Mouse (Mus musculus) forebrain, postnatal 0 days (tissue): ENCODE results near the gene Ksr2. TPM values are rescaled to one million over a fixed set of nuclear protein-coding genes. Genes with fewer than 3 reads are reported as not detected.
A peak's percentile ranks its signal among the peaks of the same experiment; 100 is the strongest.

Source experiments
- ATAC-seq: fragments of 200-750 bp; cut with Nextera tagmentation; 2 replicates; pipeline ENCODE4 v1.8.0; 2017; ENCODE audit warnings: mild to moderate bottlenecking, moderate library complexity
- DNase-seq: peaks from one replicate; pipeline ENCODE4 v3.0.0-alpha.2; 2015
- H3K27ac ChIP-seq: fragments of 300-500 bp; sonication (generic); 2 replicates; pipeline ENCODE4 v1.5.1; 2014; ENCODE audit warnings: low read depth, mild to moderate bottlenecking, antibody characterized with exemption, low read length, moderate library complexity, mixed read lengths
- H3K27me3 ChIP-seq: fragments of 300-500 bp; sonication (generic); 2 replicates; pipeline ENCODE4 v1.6.1; 2014; ENCODE audit warnings: mild to moderate bottlenecking, low read length, mixed read lengths; ENCODE audit not compliant: insufficient read depth
- H3K36me3 ChIP-seq: fragments of 300-500 bp; sonication (generic); 2 replicates; pipeline ENCODE4 v1.6.1; 2014; ENCODE audit warnings: mild to moderate bottlenecking, moderate library complexity; ENCODE audit not compliant: insufficient read depth
- H3K4me1 ChIP-seq: fragments of 300-500 bp; sonication (generic); 2 replicates; pipeline ENCODE4 v1.6.1; 2014; ENCODE audit warnings: antibody characterized with exemption; ENCODE audit not compliant: insufficient read depth
- H3K4me2 ChIP-seq: fragments of 300-500 bp; sonication (generic); 2 replicates; pipeline ENCODE4 v1.6.1; 2014; ENCODE audit warnings: low read depth, mild to moderate bottlenecking, moderate library complexity
- H3K4me3 ChIP-seq: fragments of 300-500 bp; sonication (generic); 2 replicates; pipeline ENCODE4 v1.5.1; 2014; ENCODE audit warnings: low read depth, low read length, mixed read lengths
- H3K9ac ChIP-seq: fragments of 300-500 bp; sonication (generic); 2 replicates; pipeline ENCODE4 v1.6.1; 2014; ENCODE audit warnings: mild to moderate bottlenecking
- H3K9me3 ChIP-seq: fragments of 300-500 bp; sonication (generic); 2 replicates; pipeline ENCODE4 v1.6.1; 2016; ENCODE audit warnings: low read length
- CTCF ChIP-seq: sonication (generic); IDR thresholded peaks from 2 replicates; pipeline ENCODE4 v1.5.1; 2016; ENCODE audit warnings: antibody characterized with exemption, control low read depth, low read depth
- WGBS: fragments of 180-500 bp; shearing (Covaris S2); extraction: QIAGEN DNeasy Blood & Tissue Kit; methylation state at CpG from one replicate; pipeline ENCODE4 v1.1.7; 2014; 5-methylcytosine and 5-hydroxymethylcytosine counted together
- polyA plus RNA-seq: library from polyadenylated mRNA; unstranded; fragments of >200 nt; fragmentation: Nextera tagmentation; extraction: Ambion mirVana; gene quantifications from 2 replicates; pipeline ENCODE4 v1.2.1, GENCODE M21; 2015
- total RNA-seq: library from RNA; depleted of rRNA; stranded (reverse); fragments of >200 nt; gene quantifications from 2 replicates; pipeline ENCODE4 v1.2.3, GENCODE M21; 2014

Gene Ksr2
- total and polyA plus RNA-seq, 2 experiments from 2014 or later: 5.4 to 9.2 TPM

GRCm38 (mm10) chr5:117440261-117440660 lies 26.5 kb downstream of the Ksr2 start:
- H3K9ac ChIP-seq: no peak overlapping the region
- 74% methylated on average over 11 of the region's 11 CpGs for WGBS
- no peaks in the 10 kb centered on the region for H3K27me3 ChIP-seq
- no peak for DNase-seq
- H3K4me1 ChIP-seq: no peaks in the 10 kb centered on the region
- H3K9me3 ChIP-seq: no peaks in the 10 kb centered on the region
- H3K27ac ChIP-seq: no peak overlapping the region
- H3K4me3 ChIP-seq: no peak overlapping the region
- TF ChIP-seq CTCF: no peak
- ATAC-seq: no peak
- H3K36me3 ChIP-seq: no peaks in the 10 kb centered on the region
- no peak overlapping the region for H3K4me2 ChIP-seq

DNA sequence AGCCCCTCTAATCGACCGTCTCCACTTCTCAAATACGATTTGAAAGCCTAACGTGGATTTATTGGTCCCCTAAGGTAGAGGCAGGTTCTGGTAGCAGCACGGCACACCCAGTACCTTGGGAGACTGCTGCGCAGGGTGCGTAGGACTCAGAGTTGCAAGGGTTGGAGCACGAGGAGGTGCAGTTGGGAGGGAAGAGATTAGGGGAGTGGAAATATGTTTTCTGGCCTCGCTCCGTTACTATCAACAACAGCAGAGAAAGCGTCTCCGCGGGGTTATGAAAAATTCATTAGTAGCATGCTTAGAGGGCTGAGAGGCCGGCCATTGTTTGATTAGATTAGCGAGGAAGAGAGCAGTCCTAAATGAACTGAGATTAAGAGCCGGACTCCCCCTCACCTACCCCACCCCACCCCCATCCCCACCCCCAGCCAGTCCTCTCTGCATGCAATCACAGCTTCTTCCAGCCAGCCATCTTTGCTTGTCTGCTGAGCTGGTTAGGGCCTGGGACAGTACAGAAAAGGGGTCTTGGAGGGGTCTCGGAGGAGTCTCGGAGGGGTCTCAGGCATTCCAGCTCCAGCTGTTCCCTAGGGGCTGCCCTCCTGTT lies 27.5 kb downstream of the Ksr2 start:
- peak overlapping the region; percentile 22; the same call in 1 of the 2 replicates for H3K9ac ChIP-seq
- WGBS: 19% methylated on average over 18 of the region's 18 CpGs
- H3K9me3 ChIP-seq: no peaks in the 10 kb centered on the region
- H3K36me3 ChIP-seq: no peaks in the 10 kb centered on the region
- TF ChIP-seq CTCF: no peak
- DNase-seq (peak; percentile 14), ATAC-seq (no peak)
- H3K27me3 ChIP-seq: no peaks in the 10 kb centered on the region
- H3K27ac ChIP-seq: no peak overlapping the region
- H3K4me3 ChIP-seq: no peak overlapping the region
- no peaks in the 10 kb centered on the region for H3K4me1 ChIP-seq
- H3K4me2 ChIP-seq: peak overlapping the region; percentile 10; the same call in 1 of the 2 replicates

DNA sequence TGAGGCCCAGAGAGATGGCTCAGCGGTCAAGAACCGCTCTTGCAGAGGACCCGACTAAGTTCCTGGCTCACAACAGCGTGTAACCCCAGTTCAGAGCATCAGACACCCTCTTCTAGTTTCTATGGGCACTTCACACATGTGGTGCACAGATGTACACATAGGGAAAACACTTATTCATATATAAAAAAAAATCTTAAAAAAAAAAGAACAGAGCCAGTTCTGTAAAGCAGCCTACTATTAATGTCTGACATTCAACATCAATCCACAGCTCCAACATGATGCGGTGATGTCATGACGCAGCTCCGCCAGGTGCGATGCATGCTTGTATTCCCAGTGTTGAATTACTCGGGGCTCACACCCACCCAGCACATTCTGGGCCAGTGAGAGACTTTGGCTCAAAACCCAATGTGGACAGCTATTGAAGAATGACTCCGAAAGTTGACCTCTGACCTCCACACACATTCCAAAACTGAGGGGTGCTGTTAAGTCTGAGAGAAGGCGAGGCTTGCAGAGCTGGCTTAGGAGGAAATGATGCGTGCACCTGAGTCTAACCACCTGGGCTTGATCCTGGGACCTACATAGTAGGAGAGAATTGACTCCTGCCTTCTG lies 28.5 kb downstream of the Ksr2 start:
- ATAC-seq (no peak; the same call in 1 of the 2 replicates), DNase-seq (no peak)
- Histone ChIP-seq H3K27ac (no peak overlapping the region), H3K36me3 (no peaks in the 10 kb centered on the region), H3K4me2 (no peak overlapping the region), H3K4me3 (no peak overlapping the region), H3K27me3 (no peaks in the 10 kb centered on the region), H3K9me3 (no peaks in the 10 kb centered on the region), H3K9ac (no peak overlapping the region), H3K4me1 (no peaks in the 10 kb centered on the region)
- 93% methylated on average over 12 of the region's 12 CpGs for WGBS
- TF ChIP-seq CTCF: no peak

DNA sequence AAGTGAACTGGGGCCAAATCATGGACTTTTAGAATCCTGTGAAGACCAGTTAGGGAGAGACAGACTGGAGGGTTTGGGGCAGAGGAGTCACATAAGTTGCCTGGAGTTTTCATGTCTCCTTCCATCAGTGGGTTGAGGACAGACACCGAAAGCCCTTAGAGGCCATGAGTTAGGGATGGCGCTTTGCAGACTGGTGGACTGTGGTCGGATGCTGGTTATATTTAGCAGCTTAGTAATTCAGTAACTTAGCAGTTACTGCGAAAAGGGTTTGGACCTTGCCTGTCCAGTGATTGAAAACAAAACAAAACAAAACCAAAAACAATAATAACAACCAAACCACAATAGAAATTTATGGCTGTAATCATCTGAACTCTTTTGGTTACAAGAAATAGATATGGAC lies 29.3 kb downstream of the Ksr2 start:
- no peak overlapping the region for H3K27ac ChIP-seq
- DNase-seq (no peak), ATAC-seq (no peak)
- H3K4me2 ChIP-seq: no peak overlapping the region
- H3K27me3 ChIP-seq: no peaks in the 10 kb centered on the region
- H3K9ac ChIP-seq: no peak overlapping the region
- WGBS: 98% methylated on average over 4 of the region's 4 CpGs
- no peak overlapping the region for H3K4me3 ChIP-seq
- TF ChIP-seq CTCF: no peak
- H3K4me1 ChIP-seq: no peaks in the 10 kb centered on the region
- H3K36me3 ChIP-seq: no peaks in the 10 kb centered on the region
- H3K9me3 ChIP-seq: no peaks in the 10 kb centered on the region

DNA sequence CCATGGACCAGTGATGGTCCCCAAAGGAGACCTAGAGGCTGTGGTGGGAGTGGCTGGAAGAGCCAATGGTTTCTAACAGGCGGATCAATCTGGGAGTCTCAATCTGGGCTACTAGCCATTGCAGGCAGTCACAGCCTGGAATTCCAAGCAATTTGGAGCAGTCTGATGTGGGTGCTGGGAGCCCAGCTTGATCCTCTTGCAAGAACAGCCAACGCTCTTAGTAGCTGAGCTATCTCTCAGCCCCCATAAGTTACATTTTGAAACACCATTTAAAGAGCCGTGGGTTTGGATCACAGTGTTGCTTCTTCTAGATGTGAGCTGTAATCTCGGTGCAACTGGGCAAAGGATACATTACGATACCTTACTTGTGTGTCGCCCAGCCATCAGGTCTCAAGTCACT lies 30.1 kb downstream of the Ksr2 start:
- DNase-seq: no peak
- no peak for TF ChIP-seq CTCF
- H3K9me3 ChIP-seq: no peaks in the 10 kb centered on the region
- no peak overlapping the region for H3K9ac ChIP-seq
- H3K4me3 ChIP-seq: no peak overlapping the region
- no peak for ATAC-seq
- no peaks in the 10 kb centered on the region for H3K36me3 ChIP-seq
- no peak overlapping the region for H3K4me2 ChIP-seq
- no peaks in the 10 kb centered on the region for H3K27me3 ChIP-seq
- H3K27ac ChIP-seq: no peak overlapping the region
- 88% methylated on average over 6 of the region's 6 CpGs for WGBS
- no peaks in the 10 kb centered on the region for H3K4me1 ChIP-seq

GRCm38 (mm10) chr5:117447698-117448097 lies 33.9 kb downstream of the Ksr2 start:
- Histone ChIP-seq H3K27ac (no peak overlapping the region), H3K4me1 (no peaks in the 10 kb centered on the region), H3K27me3 (no peaks in the 10 kb centered on the region), H3K4me2 (no peak overlapping the region), H3K9me3 (no peaks in the 10 kb centered on the region), H3K36me3 (no peaks in the 10 kb centered on the region), H3K9ac (no peak overlapping the region), H3K4me3 (no peak overlapping the region)
- no peak for ATAC-seq
- WGBS: 41% methylated on average over 6 of the region's 6 CpGs
- TF ChIP-seq CTCF: peak; percentile 26; the same call in 1 of the 2 replicates
- no peak for DNase-seq

DNA sequence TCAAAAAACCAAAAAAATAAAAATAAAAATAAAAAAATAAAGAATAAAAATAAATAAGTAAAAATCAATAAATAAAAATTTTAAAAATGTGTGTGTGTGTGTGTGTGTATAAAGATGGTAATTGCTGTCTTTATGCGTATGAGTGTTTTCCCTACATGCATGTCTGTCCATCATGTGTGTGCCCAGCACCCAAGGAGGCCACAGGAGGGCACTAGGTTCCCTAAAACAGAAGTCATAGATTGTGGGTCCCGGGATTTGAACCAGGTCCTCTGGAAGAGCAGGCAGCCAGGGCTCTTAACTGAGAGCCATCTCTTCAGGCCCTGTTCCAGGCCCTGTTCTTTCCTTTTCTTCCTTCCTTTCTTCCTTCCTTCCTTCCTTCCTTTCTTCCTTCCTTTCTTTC lies 38.2 kb downstream of the Ksr2 start:
- no peak overlapping the region for H3K4me2 ChIP-seq
- H3K27me3 ChIP-seq: no peaks in the 10 kb centered on the region
- H3K27ac ChIP-seq: no peak overlapping the region
- no peaks in the 10 kb centered on the region for H3K36me3 ChIP-seq
- no peak for DNase-seq
- no peak for TF ChIP-seq CTCF
- H3K9ac ChIP-seq: no peak overlapping the region
- 99% methylated on average over 2 of the region's 2 CpGs for WGBS
- H3K4me1 ChIP-seq: no peaks in the 10 kb centered on the region
- no peak for ATAC-seq
- H3K9me3 ChIP-seq: no peaks in the 10 kb centered on the region
- H3K4me3 ChIP-seq: no peak overlapping the region
